Mouse (Mus musculus): ENCODE results near the gene Prx. TPM values are rescaled to one million over a fixed set of nuclear protein-coding genes. Genes with fewer than 3 reads are reported as not detected.
"Not testable (repeated sequence)": the region's sequence is repeated elsewhere in the genome, so short reads cannot be mapped to it uniquely, and the experiment has no call there.

Gene Prx
- polyA plus RNA-seq, 1 experiment from 2014 or later = 1.0 TPM

DNA sequence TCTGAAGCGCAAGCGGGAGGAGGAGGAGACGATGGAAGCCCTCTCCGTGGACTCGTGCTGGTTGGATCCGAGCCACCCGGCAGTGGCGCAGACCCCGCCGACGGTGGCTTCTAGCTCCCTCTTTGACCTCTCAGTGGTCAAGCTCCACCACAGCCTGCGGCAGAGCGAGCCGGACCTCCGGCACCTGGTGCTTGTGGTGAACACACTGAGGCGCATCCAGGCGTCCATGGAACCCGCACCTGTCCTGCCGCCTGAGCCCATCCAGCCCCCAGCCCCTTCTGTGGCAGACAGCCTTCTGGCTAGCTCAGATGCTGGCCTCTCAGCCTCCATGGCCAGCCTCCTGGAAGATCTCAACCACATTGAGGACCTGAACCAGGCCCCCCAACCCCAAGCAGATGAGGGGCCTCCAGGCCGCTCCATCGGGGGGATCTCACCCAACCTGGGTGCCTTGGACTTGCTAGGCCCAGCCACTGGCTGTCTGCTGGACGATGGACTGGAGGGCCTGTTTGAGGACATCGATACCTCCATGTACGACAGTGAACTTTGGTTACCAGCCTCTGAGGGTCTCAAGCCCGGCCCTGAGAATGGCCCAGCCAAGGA lies 9.8 kb upstream of the Prx start:
- H3K4me2 ChIP-seq (replicated peaks; ENCODE audit: low read depth, low read length) = no peak overlapping the region

DNA sequence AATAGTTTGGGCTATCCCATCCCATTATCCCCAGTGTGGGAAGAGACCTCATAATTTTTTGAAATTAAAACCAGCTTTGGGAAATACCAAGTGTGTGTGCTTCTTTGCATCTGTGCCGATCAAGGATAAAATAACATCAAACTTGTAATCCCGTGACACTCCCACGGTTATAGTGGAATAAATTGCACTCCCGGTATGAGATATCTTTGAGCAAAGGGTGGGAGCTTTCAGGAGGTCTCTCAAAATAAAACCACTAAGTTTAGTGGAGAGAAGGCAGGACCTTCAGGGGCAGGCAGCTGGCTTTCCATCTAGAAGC lies 8.9 kb upstream of the Prx start:
- WGBS = 41% methylated on average over 4 of the region's 4 CpGs
- Histone ChIP-seq H3K36me3 (ENCODE audit: control insufficient read depth, insufficient read depth, low read length) (no peaks in the 10 kb centered on the region), H3K27me3 (ENCODE audit: control insufficient read depth, insufficient read depth, low read length) (no peaks in the 10 kb centered on the region), H3K4me2 (replicated peaks; ENCODE audit: low read depth, low read length) (peak overlapping the region; percentile 50), H3K9ac (ENCODE audit: low read depth, low read length) (peak overlapping the region; percentile 19), H3K4me1 (replicated peaks; ENCODE audit: control insufficient read depth, insufficient read depth, low read length) (no peaks in the 10 kb centered on the region), H3K4me3 (ENCODE audit: low read depth, low read length) (peak overlapping the region; percentile 29), H3K9me3 (ENCODE audit: control insufficient read depth, low read length) (no peaks in the 10 kb centered on the region), H3K27ac (ENCODE audit: low read depth, low read length) (no peak overlapping the region)
- no peak for DNase-seq (ENCODE audit: low spot score)
- no peak for ATAC-seq (ENCODE audit: low FRiP score)

More for the DNA sequence above, 9.8 kb upstream of the Prx start:
- ATAC-seq (ENCODE audit: low FRiP score) (no peak), DNase-seq (ENCODE audit: low spot score) (no peak)
- Histone ChIP-seq H3K36me3 (ENCODE audit: control insufficient read depth, insufficient read depth, low read length) (no peaks in the 10 kb centered on the region), H3K9me3 (ENCODE audit: control insufficient read depth, low read length) (no peaks in the 10 kb centered on the region), H3K4me1 (replicated peaks; ENCODE audit: control insufficient read depth, insufficient read depth, low read length) (no peaks in the 10 kb centered on the region), H3K9ac (ENCODE audit: low read depth, low read length) (no peak overlapping the region), H3K4me3 (ENCODE audit: low read depth, low read length) (no peak overlapping the region), H3K27ac (ENCODE audit: low read depth, low read length) (no peak overlapping the region), H3K27me3 (ENCODE audit: control insufficient read depth, insufficient read depth, low read length) (no peaks in the 10 kb centered on the region)
- WGBS = 91% methylated on average over 25 of the region's 25 CpGs

DNA sequence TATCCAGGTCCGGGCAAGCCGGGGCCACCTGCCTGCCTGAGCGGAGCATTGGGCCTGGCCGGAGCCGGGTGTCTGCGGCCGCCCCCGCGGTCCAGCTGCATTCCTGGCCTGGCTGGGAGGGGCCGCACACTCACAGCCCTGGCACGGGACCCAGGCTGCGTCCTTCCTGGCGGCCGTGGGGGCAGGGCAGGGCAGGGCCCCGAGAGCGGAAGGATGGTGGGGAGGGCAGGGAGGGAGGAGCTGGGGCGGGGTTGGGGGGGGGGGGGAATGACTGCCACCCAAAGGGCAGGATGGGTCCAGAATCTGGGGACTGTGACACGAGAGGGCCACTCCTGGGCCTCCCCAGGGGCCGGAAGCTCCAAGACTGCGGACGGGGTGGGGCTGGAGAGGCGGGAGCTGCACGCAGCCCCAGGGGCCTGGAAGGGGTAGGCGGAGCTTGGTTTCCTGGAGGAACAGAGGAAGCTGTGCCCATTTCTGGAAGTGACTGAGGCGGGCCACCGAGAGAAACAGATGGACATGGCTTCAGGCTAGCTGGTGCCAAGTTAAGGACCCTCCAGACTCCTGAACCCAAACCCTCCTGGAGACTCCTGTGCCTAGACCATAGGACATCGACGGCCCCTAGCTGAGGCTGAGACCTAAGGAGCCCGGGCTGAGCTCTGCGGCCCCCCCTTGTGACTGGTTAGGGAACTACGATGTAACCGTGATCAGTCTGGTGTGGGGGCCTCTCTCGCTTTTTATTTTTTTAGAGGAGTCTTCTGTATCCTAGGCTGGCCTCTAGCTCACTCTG lies 8.4 kb upstream of the Prx start:
- Histone ChIP-seq H3K4me1 (replicated peaks; ENCODE audit: control insufficient read depth, insufficient read depth, low read length) (no peaks in the 10 kb centered on the region), H3K9me3 (ENCODE audit: control insufficient read depth, low read length) (no peaks in the 10 kb centered on the region), H3K27me3 (ENCODE audit: control insufficient read depth, insufficient read depth, low read length) (no peaks in the 10 kb centered on the region), H3K27ac (ENCODE audit: low read depth, low read length) (no peak overlapping the region), H3K4me2 (replicated peaks; ENCODE audit: low read depth, low read length) (peak overlapping the region; percentile 50), H3K9ac (ENCODE audit: low read depth, low read length) (peak overlapping the region; percentile 19), H3K36me3 (ENCODE audit: control insufficient read depth, insufficient read depth, low read length) (no peaks in the 10 kb centered on the region), H3K4me3 (ENCODE audit: low read depth, low read length) (peak overlapping the region; percentile 29)
- under 1% methylated on average over 26 of the region's 33 CpGs for WGBS
- ATAC-seq (ENCODE audit: low FRiP score) (peak; percentile 43), DNase-seq (ENCODE audit: low spot score) (peak; percentile 81)

DNA sequence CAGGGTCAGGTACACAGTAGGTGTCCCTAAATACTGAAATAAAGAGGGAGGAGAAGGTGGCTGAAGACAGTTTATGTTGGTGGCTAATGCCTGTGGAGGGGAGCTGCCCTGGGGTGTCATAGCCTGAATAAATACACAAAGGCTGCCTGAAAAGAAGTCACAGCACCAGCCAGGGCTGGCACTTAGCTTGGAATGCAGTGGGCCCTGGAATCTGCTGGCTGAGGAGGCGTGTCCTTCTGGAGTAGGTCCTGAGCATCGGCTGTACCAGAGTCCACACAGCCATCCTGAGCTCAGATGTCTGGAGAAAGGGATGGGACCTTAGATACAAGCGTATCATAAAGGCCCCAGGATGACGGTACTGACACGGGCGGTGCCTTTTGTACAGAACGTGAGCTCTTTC lies 7.3 kb upstream of the Prx start:
- no peak for DNase-seq (ENCODE audit: low spot score)
- Histone ChIP-seq H3K9me3 (ENCODE audit: control insufficient read depth, low read length) (no peaks in the 10 kb centered on the region), H3K27ac (ENCODE audit: low read depth, low read length) (no peak overlapping the region), H3K9ac (ENCODE audit: low read depth, low read length) (no peak overlapping the region), H3K27me3 (ENCODE audit: control insufficient read depth, insufficient read depth, low read length) (no peaks in the 10 kb centered on the region), H3K4me1 (replicated peaks; ENCODE audit: control insufficient read depth, insufficient read depth, low read length) (no peaks in the 10 kb centered on the region), H3K4me3 (ENCODE audit: low read depth, low read length) (no peak overlapping the region), H3K4me2 (replicated peaks; ENCODE audit: low read depth, low read length) (no peak overlapping the region), H3K36me3 (ENCODE audit: control insufficient read depth, insufficient read depth, low read length) (no peaks in the 10 kb centered on the region)
- WGBS = 76% methylated on average over 7 of the region's 7 CpGs
- ATAC-seq (ENCODE audit: low FRiP score) = no peak

DNA sequence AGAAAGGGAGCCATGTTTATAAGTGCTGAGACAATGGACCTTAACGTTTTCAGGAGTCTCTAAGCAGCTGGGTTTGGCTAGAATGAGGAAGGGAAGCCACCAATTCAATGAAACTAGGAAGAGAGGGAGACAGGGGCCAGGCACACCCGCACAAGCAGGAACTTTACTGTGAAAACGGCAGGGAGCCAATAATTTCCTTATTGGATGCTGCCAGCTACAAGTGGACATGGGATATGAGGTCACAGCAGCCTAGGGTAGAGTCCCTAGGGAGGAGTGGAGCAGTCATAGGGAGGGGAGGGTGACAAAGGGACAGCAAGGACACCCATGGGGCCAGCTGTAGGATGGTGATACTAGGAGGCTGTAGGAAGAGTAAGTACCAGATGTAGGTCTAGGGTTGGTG lies 6.1 kb upstream of the Prx start:
- Histone ChIP-seq H3K9me3 (ENCODE audit: control insufficient read depth, low read length) (no peaks in the 10 kb centered on the region), H3K36me3 (ENCODE audit: control insufficient read depth, insufficient read depth, low read length) (no peaks in the 10 kb centered on the region), H3K27ac (ENCODE audit: low read depth, low read length) (no peak overlapping the region), H3K9ac (ENCODE audit: low read depth, low read length) (no peak overlapping the region), H3K4me2 (replicated peaks; ENCODE audit: low read depth, low read length) (no peak overlapping the region), H3K27me3 (ENCODE audit: control insufficient read depth, insufficient read depth, low read length) (no peaks in the 10 kb centered on the region), H3K4me1 (replicated peaks; ENCODE audit: control insufficient read depth, insufficient read depth, low read length) (no peaks in the 10 kb centered on the region), H3K4me3 (ENCODE audit: low read depth, low read length) (no peak overlapping the region)
- WGBS = 82% methylated on average over 3 of the region's 3 CpGs
- DNase-seq (ENCODE audit: low spot score) (no peak), ATAC-seq (ENCODE audit: low FRiP score) (no peak)

DNA sequence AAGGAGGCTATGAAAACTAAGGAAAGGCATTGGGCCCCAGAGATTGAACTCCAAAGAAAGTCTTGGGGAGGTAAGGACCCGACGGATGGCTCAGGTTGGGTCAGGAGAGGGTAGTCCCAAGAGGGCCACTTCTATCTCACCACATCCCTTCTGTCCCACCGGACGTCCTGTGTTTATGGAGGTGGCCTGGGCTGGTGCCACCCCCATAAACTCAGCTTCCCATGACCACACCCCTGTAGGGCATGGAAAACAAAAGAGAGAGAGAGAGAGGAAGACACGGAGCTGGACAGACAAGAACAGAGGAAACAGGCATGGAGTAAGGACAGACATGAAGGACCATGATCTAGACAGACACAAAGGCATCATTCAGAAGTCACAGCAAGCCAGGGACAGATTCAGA lies 5.7 kb upstream of the Prx start:
- Histone ChIP-seq H3K9ac (ENCODE audit: low read depth, low read length) (no peak overlapping the region), H3K4me3 (ENCODE audit: low read depth, low read length) (no peak overlapping the region), H3K4me1 (replicated peaks; ENCODE audit: control insufficient read depth, insufficient read depth, low read length) (no peaks in the 10 kb centered on the region), H3K9me3 (ENCODE audit: control insufficient read depth, low read length) (no peaks in the 10 kb centered on the region), H3K27ac (ENCODE audit: low read depth, low read length) (no peak overlapping the region), H3K27me3 (ENCODE audit: control insufficient read depth, insufficient read depth, low read length) (no peaks in the 10 kb centered on the region), H3K4me2 (replicated peaks; ENCODE audit: low read depth, low read length) (no peak overlapping the region), H3K36me3 (ENCODE audit: control insufficient read depth, insufficient read depth, low read length) (no peaks in the 10 kb centered on the region)
- DNase-seq (ENCODE audit: low spot score) (no peak), ATAC-seq (ENCODE audit: low FRiP score) (no peak)
- 90% methylated on average over 5 of the region's 5 CpGs for WGBS

DNA sequence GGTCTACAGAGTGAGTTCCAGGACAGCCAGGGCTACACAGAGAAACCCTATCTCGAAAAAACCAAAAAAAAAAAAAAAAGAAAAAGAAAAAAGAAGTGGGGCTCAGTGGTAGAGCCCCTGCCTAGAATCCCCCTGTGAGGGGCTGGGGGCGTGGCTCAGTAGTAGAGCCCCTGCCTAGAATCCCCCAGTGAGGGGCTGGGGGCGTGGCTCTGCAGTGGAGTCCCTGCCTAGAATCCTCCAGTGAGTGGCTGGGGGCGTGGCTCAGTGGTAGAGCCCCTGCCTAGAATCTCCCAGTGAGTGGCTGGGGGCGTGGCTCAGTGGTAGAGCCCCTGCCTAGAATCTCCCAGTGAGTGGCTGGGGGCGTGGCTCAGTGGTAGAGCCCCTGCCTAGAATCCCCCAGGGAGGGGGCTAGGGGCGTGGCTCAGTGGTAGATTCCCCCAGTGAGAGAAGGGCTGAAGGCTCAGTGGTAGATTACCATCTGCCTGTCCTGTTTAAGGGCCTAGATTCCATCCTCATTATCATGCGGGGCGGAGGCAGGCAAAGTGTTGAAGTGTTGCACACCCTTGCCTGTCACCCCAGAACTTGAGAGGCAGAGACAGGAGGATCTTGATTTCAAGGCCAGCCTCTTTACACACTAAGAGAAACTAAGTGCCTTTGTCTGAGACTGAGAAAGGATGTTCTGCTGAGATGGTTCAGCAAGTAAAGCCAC lies 4.3 kb upstream of the Prx start:
- H3K4me1 ChIP-seq (replicated peaks; ENCODE audit: control insufficient read depth, insufficient read depth, low read length); H3K9ac ChIP-seq (ENCODE audit: low read depth, low read length); H3K4me2 ChIP-seq (replicated peaks; ENCODE audit: low read depth, low read length); DNase-seq (ENCODE audit: low spot score); H3K4me3 ChIP-seq (ENCODE audit: low read depth, low read length); H3K9me3 ChIP-seq (ENCODE audit: control insufficient read depth, low read length); ATAC-seq (ENCODE audit: low FRiP score); H3K27me3 ChIP-seq (ENCODE audit: control insufficient read depth, insufficient read depth, low read length); H3K27ac ChIP-seq (ENCODE audit: low read depth, low read length); H3K36me3 ChIP-seq (ENCODE audit: control insufficient read depth, insufficient read depth, low read length): not testable (repeated sequence)
- 92% methylated on average over 8 of the region's 9 CpGs for WGBS

DNA sequence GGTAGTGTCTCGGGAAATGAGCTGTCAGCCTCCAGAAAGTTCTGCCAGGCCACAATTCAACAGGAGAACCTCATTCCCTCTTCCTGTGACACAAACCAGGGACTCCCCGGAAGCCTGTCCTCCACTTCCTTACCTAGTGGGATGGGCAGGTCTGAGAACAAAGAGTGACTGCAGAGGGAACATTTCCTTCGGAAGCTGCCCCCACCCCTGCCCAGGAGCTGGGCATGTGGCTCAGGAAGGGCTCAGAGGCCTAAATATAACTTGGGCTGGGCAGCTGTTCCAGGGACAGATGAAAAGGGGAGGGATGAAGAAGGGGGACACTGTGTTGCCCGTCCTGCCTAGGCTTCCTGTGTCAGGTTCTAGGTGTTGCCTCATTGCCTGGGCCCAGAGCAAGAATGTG lies 2.5 kb downstream of the Prx start:
- no peaks in the 10 kb centered on the region for H3K36me3 ChIP-seq (ENCODE audit: control insufficient read depth, insufficient read depth, low read length)
- H3K4me1 ChIP-seq (replicated peaks; ENCODE audit: control insufficient read depth, insufficient read depth, low read length) = 0 out of 2 replicates have a peak, but pooled peaks cover 3% of the 10 kb centered on the region
- no peak overlapping the region for H3K27ac ChIP-seq (ENCODE audit: low read depth, low read length)
- no peak overlapping the region for H3K4me3 ChIP-seq (ENCODE audit: low read depth, low read length)
- DNase-seq (ENCODE audit: low spot score) = no peak
- no peak for ATAC-seq (ENCODE audit: low FRiP score)
- no peak overlapping the region for H3K4me2 ChIP-seq (replicated peaks; ENCODE audit: low read depth, low read length)
- H3K9ac ChIP-seq (ENCODE audit: low read depth, low read length) = no peak overlapping the region
- H3K27me3 ChIP-seq (ENCODE audit: control insufficient read depth, insufficient read depth, low read length) = no peaks in the 10 kb centered on the region
- no peaks in the 10 kb centered on the region for H3K9me3 ChIP-seq (ENCODE audit: control insufficient read depth, low read length)
- 63% methylated on average over 4 of the region's 4 CpGs for WGBS
